Mouse (Mus musculus) gastrocnemius, adult 2 months (tissue): ENCODE data around the gene Gpalpp1. TPM values are rescaled to one million over a fixed set of nuclear protein-coding genes. Genes with fewer than 3 reads are reported as not detected.
A peak's percentile ranks its signal among the peaks of the same experiment; 100 is the strongest.

Source experiments
- DNase-seq: peaks from one replicate; pipeline ENCODE4 v3.0.0; 2022
- H3K27ac ChIP-seq: fragments of 200-600 bp; 2 replicates; pipeline ENCODE4 v1.8.1; 2022; ENCODE audit warnings: mild to moderate bottlenecking
- H3K4me3 ChIP-seq: fragments of 200-600 bp; 2 replicates; pipeline ENCODE4 v1.8.1; 2022; ENCODE audit warnings: mild to moderate bottlenecking, moderate library complexity
- CTCF ChIP-seq: fragments of 200-600 bp; IDR thresholded peaks from 2 replicates; pipeline ENCODE4 v1.8.1; 2022; ENCODE audit warnings: antibody characterized with exemption, mild to moderate bottlenecking, moderate library complexity
- intact Hi-C: fragments of 180-260 bp; cut with DNase I; formaldehyde crosslinking; loops from one replicate; pipeline ENCODE4 v1.15.1; 2025
- total RNA-seq, 2 experiments: library from RNA; stranded (reverse); gene quantifications; 2 replicates each; pipeline ENCODE4 v1.2.3; 2021

The Gpalpp1 gene
- total RNA-seq, 2 experiments from 2014 or later, result 5.8 to 7.4 TPM

GRCm38 (mm10) chr14:76145868-76146267 lies 35.3 kb upstream of the Gpalpp1 start:
- no peak overlapping the region for H3K4me3 ChIP-seq
- no peak for TF ChIP-seq CTCF
- intact Hi-C loops, result no loop called here
- no peak overlapping the region for H3K27ac ChIP-seq
- no peak for DNase-seq

- intact Hi-C loops, result no loop called here
- Histone ChIP-seq H3K4me3 (no peak overlapping the region), H3K27ac (no peak overlapping the region)
- TF ChIP-seq CTCF, result no peak
- DNase-seq, result no peak
These were observed 34.7 kb upstream of the Gpalpp1 start for GRCm38 (mm10) chr14:76145248-76145647.

- Histone ChIP-seq H3K4me3 (no peak overlapping the region), H3K27ac (no peak overlapping the region)
- peak; percentile 18; the same call in 1 of the 2 replicates for TF ChIP-seq CTCF
- intact Hi-C loops, result no loop called here
- DNase-seq, result no peak
These were observed 24.4 kb upstream of the Gpalpp1 start for GRCm38 (mm10) chr14:76134975-76135374.

- no peak for TF ChIP-seq CTCF
- no peak for DNase-seq
- Histone ChIP-seq H3K4me3 (no peak overlapping the region), H3K27ac (no peak overlapping the region)
- intact Hi-C loops, result no loop called here
These were observed 17.6 kb upstream of the Gpalpp1 start for GRCm38 (mm10) chr14:76128174-76128573.

- intact Hi-C loops, result no loop called here
- Histone ChIP-seq H3K27ac (no peak overlapping the region), H3K4me3 (no peak overlapping the region)
- TF ChIP-seq CTCF, result no peak
- no peak for DNase-seq
These were observed 16.8 kb upstream of the Gpalpp1 start for GRCm38 (mm10) chr14:76127311-76127710.

- intact Hi-C loops, result loop anchor here (1.0 to 5.0 kb wide), 2 partner anchors 351 to 890 kb away; no protein-coding TSS in a partner anchor
- Histone ChIP-seq H3K4me3 (no peak overlapping the region), H3K27ac (peak overlapping the region; percentile 78)
- DNase-seq, result no peak
- no peak for TF ChIP-seq CTCF
These were observed 12.1 kb upstream of the Gpalpp1 start for GRCm38 (mm10) chr14:76122663-76123058.

DNA sequence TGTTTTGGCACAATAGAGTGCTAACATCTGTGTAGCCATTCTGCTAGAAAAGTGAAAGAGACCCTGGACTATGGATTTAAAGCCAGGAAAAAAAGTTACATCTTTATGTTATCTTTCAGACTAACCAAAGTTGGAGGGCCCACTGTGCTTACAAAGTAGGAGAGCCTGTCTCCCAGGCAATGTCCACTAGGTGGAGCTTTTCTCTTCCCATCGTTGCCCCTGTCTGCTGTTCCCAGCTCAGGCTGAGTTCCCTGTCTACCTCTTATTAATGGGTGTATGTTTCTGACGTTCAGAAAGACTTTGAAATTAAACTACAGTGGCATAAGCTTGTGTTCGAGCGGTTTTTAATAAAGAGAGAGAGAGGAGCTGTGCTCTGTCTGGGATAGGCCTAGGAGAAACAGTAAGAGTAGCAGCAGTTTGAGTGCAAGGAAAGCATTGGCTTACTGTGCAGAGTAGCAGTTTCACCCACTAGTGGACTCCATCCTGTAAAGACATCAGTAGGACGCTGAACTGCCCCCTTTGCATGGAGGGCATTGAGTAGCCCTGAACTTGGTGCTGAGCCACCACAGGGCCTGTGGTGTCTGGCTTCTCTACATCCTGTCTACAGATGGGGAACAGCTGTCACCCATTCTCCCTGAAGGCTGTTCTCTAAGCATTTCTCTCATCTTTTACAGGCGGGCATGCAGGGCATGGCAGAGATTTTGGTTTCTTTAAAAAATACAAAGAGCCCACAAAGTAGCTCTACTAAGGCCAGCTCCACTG lies 11.5 kb upstream of the Gpalpp1 start:
- H3K4me3 ChIP-seq, result no peak overlapping the region
- DNase-seq, result peak; percentile 52
- peak; percentile 95 for TF ChIP-seq CTCF
- intact Hi-C loops, result loop anchor here (1.0 to 5.0 kb wide), 2 partner anchors 351 to 890 kb away; no protein-coding TSS in a partner anchor
- peak overlapping the region; percentile 78 for H3K27ac ChIP-seq

GRCm38 (mm10) chr14:76120472-76120871 lies 9.9 kb upstream of the Gpalpp1 start:
- DNase-seq, result no peak
- no peak for TF ChIP-seq CTCF
- intact Hi-C loops, result loop anchor here (5.0 kb wide), 1 partner anchor 892 kb away; no protein-coding TSS in a partner anchor
- H3K4me3 ChIP-seq, result no peak overlapping the region
- H3K27ac ChIP-seq, result 0 out of 2 replicates have a peak overlapping the region, but pooled peaks have one; percentile 12

GRCm38 (mm10) chr14:76118963-76119362 lies 8.4 kb upstream of the Gpalpp1 start:
- DNase-seq, result no peak
- Histone ChIP-seq H3K27ac (no peak overlapping the region), H3K4me3 (no peak overlapping the region)
- intact Hi-C loops, result no loop called here
- TF ChIP-seq CTCF, result peak; percentile 20; the same call in 1 of the 2 replicates

DNA sequence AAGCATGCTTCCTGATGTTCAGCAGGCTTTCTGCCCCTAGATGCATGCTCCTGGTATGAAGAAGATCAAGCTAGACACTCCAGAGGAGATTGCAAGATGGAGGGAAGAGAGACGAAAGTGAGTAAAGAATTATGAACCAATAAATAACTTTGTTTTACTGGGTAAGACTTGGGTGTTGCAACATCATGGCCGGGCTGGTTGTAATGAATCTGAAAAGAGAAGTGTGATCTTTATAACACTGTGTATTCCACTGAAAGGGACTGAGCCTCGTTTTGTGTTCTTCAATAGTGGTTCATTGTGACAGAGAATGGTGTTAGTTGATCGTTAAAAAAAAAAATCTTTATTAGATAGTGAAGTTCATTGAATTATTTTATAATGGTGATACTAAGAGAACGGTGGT lies 5.2 kb upstream of the Gpalpp1 start:
- intact Hi-C loops, result no loop called here
- no peak for TF ChIP-seq CTCF
- DNase-seq, result no peak
- no peak overlapping the region for H3K27ac ChIP-seq
- H3K4me3 ChIP-seq, result no peak overlapping the region

GRCm38 (mm10) chr14:76099543-76099942 lies 11.0 kb downstream of the Gpalpp1 start:
- TF ChIP-seq CTCF, result no peak
- no peak overlapping the region for H3K4me3 ChIP-seq
- DNase-seq, result no peak
- H3K27ac ChIP-seq, result no peak overlapping the region
- intact Hi-C loops, result no loop called here

DNA sequence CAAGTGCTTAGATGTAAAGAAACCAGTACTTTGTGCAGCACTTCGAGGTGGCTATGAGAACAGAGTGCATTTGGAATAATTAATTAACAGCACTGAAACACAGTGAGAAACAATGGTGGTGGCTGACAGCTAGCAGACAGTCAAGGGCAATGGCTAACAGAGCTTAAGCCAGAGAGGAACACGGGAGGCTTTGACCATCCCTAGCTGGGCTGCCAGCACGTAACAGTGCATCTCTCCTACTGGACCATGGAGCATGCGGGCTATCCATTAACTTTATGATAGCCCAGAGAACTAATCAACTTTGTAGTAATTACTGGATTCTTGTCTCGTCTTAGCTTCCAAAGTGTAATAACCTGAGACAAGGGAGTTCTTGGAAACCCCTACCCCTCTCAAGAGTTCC lies 12.7 kb downstream of the Gpalpp1 start:
- no peak overlapping the region for H3K27ac ChIP-seq
- no peak overlapping the region for H3K4me3 ChIP-seq
- intact Hi-C loops, result no loop called here
- DNase-seq, result no peak
- no peak for TF ChIP-seq CTCF

DNA sequence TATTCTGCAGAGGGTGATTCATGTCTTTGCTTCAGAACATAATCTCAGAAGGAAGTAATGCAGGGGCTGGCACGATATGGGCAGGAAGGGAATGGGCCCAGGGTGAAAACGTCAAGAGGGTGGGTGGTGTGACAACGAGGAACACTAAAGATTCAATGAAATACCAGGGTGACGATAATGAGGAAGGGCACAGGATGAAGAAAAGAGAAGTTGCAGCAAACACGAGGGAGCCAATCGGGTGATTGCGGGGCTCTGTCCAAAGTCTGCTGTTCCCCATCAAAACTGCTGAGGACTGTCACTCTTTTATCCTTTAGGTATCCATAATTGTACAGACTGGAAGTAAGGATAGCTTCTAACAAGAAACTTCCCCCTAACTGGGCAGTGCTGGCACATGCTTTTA lies 13.3 kb downstream of the Gpalpp1 start:
- no peak for TF ChIP-seq CTCF
- intact Hi-C loops, result no loop called here
- DNase-seq, result no peak
- no peak overlapping the region for H3K4me3 ChIP-seq
- H3K27ac ChIP-seq, result no peak overlapping the region

GRCm38 (mm10) chr14:76084188-76084587 lies 26.4 kb downstream of the Gpalpp1 start:
- TF ChIP-seq CTCF, result no peak
- intact Hi-C loops, result no loop called here
- no peak overlapping the region for H3K27ac ChIP-seq

More at GRCm38 (mm10) chr14:76084188-76084587, 26.4 kb downstream of the Gpalpp1 start:
- DNase-seq, result no peak
- H3K4me3 ChIP-seq, result no peak overlapping the region
